Mouse (Mus musculus): ENCODE data around the gene Msmp. TPM values are rescaled to one million over a fixed set of nuclear protein-coding genes. Genes with fewer than 3 reads are reported as not detected.

Gene Msmp
- polyA plus RNA-seq, 1 experiment: 0.15 TPM

DNA sequence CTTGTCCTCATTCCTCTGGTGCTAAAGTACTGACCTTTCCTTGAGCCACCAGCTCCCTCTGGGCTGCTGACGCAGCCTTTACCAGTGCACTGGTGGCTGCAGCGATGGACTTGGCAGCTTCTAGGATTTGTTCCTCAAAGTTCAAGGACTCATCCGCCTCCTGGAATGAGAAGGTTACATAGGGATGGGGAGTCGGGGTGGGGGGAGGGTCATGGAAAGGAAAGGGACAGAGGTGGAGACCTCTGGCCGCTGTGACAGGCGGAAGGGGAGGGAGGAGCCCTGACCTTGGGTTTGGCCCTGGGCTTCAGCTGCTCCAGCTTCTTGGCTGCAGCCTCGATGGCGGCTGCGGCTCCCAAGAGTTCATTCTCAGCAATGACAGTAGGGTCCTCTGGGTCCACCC lies 51.0 kb downstream of the Msmp start:
- H3K4me1 ChIP-seq (ENCODE audit: control insufficient read depth, insufficient read depth, low read length): no peaks in the 10 kb centered on the region
- H3K4me3 ChIP-seq (ENCODE audit: insufficient read depth, low read length): no peak overlapping the region
- TF ChIP-seq POLR2A (IDR thresholded peaks at IDR 0.05; ENCODE audit: extremely low read depth, insufficient read depth, low read length) (no peak), CTCF (IDR thresholded peaks at IDR 0.05; ENCODE audit: extremely low read depth, insufficient read depth, low read length) (no peak)

More for the DNA sequence above, 51.0 kb downstream of the Msmp start:
- no peak overlapping the region for H3K27ac ChIP-seq (ENCODE audit: insufficient read depth, low read length)

Other genes with a start within 250 kb of the Msmp start
- gene Rusc2, start 202.5 kb downstream of the Msmp start, polyA plus RNA-seq (2012; rRNA removed): 50.6 and 53.8 TPM in 2 replicates
- gene Fam166b, start 155.4 kb downstream of the Msmp start, polyA plus RNA-seq (2012; rRNA removed): 1.8 and 1.9 TPM in 2 replicates
- 77.0 and 78.5 TPM in 2 replicates for gene Tesk1, start 142.6 kb downstream of the Msmp start, polyA plus RNA-seq (2012; rRNA removed)
- 1.0 and 1.8 TPM in 2 replicates for gene Cd72, start 129.9 kb downstream of the Msmp start, polyA plus RNA-seq (2012; rRNA removed)
- 0.08 TPM in 1 of 2 replicates, not detected in the other for gene Sit1, start 100.8 kb downstream of the Msmp start, polyA plus RNA-seq (2012; rRNA removed)
- gene Ccdc107, start 91.6 kb downstream of the Msmp start, polyA plus RNA-seq (2012; rRNA removed): 75.7 and 82.6 TPM in 2 replicates
- 0.55 and 2.7 TPM in 2 replicates for gene Arhgef39, start 84.8 kb downstream of the Msmp start, polyA plus RNA-seq (2012; rRNA removed)
- gene Car9, start 77.5 kb downstream of the Msmp start, polyA plus RNA-seq (2012; rRNA removed): 0.32 and 0.61 TPM in 2 replicates
- gene Tpm2, start 60.7 kb downstream of the Msmp start, polyA plus RNA-seq (2012; rRNA removed): 10.4 and 12.5 TPM in 2 replicates
- 61.8 and 65.9 TPM in 2 replicates for gene Creb3, start 22.2 kb downstream of the Msmp start, polyA plus RNA-seq (2012; rRNA removed)
- gene Tln1, start 21.8 kb downstream of the Msmp start, polyA plus RNA-seq (2012; rRNA removed): 44.3 and 46.5 TPM in 2 replicates
- 35.7 and 38.8 TPM in 2 replicates for gene Rgp1, start 5.8 kb downstream of the Msmp start, polyA plus RNA-seq (2012; rRNA removed)
- 96.7 and 105 TPM in 2 replicates for gene Gba2, start 5.6 kb downstream of the Msmp start, polyA plus RNA-seq (2012; rRNA removed)
- 115 and 129 TPM in 2 replicates for gene Npr2, start 47.4 kb upstream of the Msmp start, polyA plus RNA-seq (2012; rRNA removed)
- 2.3 and 2.6 TPM in 2 replicates for gene Spag8, start 69.1 kb upstream of the Msmp start, polyA plus RNA-seq (2012; rRNA removed)
- gene Hint2, start 72.0 kb upstream of the Msmp start, polyA plus RNA-seq (2012; rRNA removed): 81.7 and 84.5 TPM in 2 replicates
- 36.2 and 36.6 TPM in 2 replicates for gene Tmem8b, start 84.5 kb upstream of the Msmp start, polyA plus RNA-seq (2012; rRNA removed)
- 1.0 TPM in 2 replicates for gene Fam221b, start 84.7 kb upstream of the Msmp start, polyA plus RNA-seq (2012; rRNA removed)
- not detected in 2 replicates for gene Olfr70, start 116.3 kb upstream of the Msmp start, polyA plus RNA-seq (2012; rRNA removed)
- not detected in 2 replicates for gene Olfr71, start 125.8 kb upstream of the Msmp start, polyA plus RNA-seq (2012; rRNA removed)
- gene Hrct1, start 142.7 kb upstream of the Msmp start, polyA plus RNA-seq (2012; rRNA removed): 1.8 and 2.3 TPM in 2 replicates
- 0.89 and 1.1 TPM in 2 replicates for gene Spaar, start 145.5 kb upstream of the Msmp start, polyA plus RNA-seq (2012; rRNA removed)
- gene Olfr159, start 186.5 kb upstream of the Msmp start, polyA plus RNA-seq (2012; rRNA removed): 0.11 TPM in 1 of 2 replicates, not detected in the other
- not detected in 2 replicates for gene Olfr156, start 239.4 kb upstream of the Msmp start, polyA plus RNA-seq (2012; rRNA removed)